Mouse (Mus musculus) naive thymus-derived CD4-positive, alpha-beta T cell, adult 2 months (primary cell): ENCODE results near the gene C3ar1.

ENCODE experiments used
- DNase-seq: peaks from one replicate; pipeline ENCODE4 v3.0.0-alpha.2; 2011; ENCODE audit warnings: low read depth

C3ar1 gene

GRCm38 (mm10) chr6:122825923-122826742 is 29.8 kb downstream of the C3ar1 start:
- DNase-seq: peak; percentile 74

DNA sequence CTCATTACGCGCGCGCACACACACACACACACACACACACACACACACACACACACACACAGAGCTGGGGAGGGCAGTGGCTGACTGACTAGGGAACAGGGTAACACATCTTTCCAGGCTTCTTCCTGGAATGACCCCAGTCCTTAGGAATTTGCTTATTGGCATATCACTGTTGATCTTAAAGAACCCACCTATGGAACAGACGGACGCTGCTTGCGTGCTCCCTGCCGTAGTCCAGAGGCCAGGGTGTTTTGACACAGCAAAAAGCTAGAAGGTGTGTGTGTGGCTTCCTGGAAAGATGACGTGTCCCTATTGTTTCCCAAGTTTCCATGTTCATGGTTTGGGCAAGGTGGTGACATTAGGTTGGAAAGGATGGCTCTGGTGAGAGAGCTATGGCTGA is 30.8 kb downstream of the C3ar1 start:
- DNase-seq: no peak

DNA sequence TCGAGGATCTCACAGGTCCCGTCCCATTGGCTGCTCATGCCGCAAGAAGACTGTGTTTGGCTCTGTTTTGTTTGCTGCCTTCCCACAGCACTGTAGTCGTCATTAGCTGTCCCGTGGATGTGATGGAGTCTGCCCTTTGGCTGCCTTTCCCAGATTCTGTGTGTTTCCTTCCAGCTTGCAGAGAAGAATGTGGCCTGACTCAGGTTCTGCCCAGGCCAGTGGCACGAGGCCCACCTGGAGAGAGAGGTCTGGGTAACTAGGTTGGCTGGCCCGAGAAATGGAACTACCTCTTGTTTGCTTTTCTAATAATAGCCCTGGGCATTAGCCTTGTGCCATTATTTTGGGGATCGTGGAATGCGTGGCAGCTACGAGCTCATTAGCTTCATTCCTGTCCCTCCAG is 31.9 kb downstream of the C3ar1 start:
- no peak for DNase-seq

- no peak for DNase-seq
Measured at GRCm38 (mm10) chr6:122821822-122822221, 34.1 kb downstream of the C3ar1 start.

DNA sequence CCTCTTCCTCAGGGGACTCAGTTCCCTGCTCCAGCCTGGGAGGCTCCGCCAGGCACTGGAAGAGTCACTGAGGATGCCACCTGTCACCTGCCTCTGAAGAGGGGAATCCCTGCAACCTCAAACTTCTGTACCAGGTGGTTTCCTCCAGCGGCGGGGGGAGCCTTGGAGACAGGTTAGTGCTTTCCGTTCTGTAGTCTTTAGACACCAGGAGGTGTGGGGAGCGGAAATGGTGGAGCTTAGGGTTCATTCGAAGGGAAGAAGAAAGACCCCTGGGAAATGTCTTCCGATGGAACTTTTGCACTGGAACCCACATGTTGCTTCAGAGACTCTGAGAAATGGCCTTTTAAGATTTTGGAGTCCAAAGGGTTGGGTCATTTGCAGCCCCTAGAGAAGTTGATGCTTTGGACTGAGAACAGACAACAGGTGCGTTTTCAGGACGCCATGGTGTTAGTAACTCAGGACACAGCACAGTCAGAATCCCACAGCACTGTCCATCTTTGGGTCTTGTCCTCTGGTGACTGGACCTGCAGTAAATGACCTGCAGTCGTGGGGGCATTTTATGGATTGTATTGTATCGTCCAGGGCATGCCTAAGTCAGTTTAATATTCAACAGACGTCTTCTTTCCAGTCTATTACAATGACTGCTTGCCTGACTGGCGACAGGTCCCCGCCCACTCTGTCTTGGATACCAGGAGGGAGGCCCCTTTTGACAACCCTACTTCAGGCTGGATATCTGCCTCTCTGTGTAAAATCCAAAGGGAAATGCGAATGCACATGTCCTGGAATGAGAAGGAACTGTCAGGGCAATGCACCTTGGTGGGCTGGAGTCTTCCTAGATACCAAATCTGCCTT is 34.9 kb downstream of the C3ar1 start:
- DNase-seq: peak; percentile 85

DNA sequence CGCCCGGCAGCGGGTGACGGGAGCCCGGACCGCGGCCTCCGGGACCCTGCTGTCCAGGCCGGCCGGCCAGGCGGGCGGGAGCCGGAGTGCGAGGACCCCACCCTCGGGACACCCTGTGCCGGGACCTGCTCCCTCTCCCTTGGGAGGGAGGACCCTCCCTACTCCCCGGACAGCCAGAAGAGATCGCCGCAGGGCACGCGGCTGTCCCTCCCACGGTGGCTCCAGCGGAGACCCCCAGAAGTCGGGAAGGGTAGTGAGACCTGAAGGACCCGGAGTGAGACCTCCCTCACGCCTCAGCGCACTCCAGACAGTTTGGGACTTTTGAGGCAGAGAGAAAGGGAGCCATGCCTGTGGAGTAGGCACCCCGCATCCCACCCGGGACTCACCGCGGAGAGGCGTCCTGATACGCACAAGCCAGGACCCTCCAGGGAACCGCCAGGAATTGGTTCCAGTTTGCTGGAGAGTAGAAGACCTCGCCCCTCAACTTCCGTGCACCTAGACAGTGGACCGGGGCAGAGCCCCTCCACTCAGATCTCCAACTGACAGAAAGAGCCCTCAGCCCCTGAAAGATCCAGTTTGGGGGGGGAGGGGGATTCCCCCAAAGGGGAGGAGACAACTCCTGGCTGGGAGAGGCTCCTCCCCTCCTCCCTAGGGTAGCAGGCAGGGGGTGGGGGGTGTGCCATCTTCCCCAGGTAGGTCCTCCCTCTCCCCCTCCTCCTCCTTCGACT is 35.7 kb downstream of the C3ar1 start:
- DNase-seq: no peak

- peak; percentile 78 for DNase-seq
Measured at GRCm38 (mm10) chr6:122819306-122820070, 36.5 kb downstream of the C3ar1 start, which contains the start of gene Foxj2. Foxj2 (plus strand) TSS chr6:122819914.

- no peak for DNase-seq
Measured at GRCm38 (mm10) chr6:122813640-122814039, 42.3 kb downstream of the C3ar1 start.

DNA sequence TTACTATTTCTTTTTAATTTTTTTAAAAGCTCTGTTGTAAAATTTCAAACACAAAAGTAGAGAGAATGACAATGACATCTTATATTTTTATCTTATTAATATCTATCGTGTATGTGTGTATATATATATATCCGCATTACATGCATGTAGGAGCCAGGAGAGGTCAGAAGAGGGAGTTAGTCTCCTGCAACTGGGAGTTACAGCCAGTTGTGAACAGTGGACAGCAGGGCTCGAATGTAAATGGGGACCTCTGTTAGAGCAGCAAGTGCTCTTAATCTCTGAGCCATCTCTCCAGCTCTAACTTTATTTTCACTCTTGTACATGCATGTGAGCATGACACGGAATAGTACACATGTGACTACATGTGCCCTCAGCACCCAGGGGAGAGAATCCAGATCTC is 43.2 kb downstream of the C3ar1 start:
- DNase-seq: no peak

- peak; percentile 87 for DNase-seq
Measured at GRCm38 (mm10) chr6:122811771-122812600, 44.0 kb downstream of the C3ar1 start.

GRCm38 (mm10) chr6:122811280-122811652 is 44.7 kb downstream of the C3ar1 start:
- DNase-seq: peak; percentile 95

DNA sequence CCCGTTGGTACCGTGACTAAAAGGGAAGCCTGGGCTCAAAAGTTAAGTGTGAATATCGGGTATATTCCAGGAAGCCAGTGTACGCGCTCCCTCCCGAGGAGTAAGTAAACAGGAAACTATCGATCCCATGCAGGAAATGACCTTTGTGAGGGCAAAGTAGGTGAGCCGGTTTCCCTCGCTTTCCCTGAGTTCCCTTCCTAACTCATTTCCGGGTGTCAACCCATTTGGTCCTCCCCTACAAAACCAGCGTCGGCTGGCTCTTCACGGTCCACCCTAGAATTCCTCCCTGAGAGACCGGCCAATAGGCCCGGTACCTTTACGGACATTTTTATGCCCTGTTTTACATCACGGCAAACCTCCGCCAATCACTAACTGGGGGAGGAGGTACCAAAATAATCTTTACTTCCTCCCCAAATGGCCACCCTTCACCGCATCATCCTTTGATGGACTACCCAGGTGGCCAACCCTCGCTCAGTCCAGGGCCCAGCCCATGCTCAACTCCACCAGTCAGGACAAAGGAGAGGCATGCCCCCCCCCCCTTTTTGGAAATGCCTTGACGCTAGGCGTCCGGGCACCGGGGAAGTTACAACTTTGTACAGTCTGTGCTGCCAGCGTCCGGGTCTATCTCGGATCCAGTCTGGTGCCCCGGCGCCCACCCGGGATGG is 45.2 kb downstream of the C3ar1 start:
- DNase-seq: peak; percentile 97

DNA sequence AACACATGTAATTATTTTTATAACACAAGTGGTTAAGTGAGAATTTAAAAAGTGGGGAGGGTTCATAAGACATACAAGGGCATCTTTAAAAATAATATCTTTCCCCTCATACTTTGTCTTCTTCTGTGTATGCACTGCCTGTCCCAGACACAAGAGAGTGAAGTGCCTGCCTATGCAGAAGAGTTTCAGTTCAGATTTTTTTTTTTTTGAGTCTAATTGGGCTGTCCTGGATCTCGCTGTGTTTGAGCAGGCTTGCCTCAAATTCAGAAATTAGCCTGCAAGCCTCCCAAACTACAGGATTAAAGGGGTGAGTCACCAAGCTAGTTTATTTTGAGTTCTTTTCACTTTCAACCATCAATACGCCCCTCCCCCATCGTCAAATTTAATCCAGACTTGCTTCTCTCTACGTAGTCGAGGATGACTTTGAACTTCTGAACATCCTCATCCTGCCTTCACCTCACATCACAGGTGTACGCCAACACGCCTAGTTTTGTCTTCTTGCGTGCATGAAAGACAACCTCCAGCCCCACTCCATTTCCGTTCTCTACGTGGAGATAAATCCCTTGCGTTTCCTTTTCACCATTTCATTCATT is 45.8 kb downstream of the C3ar1 start:
- peak; percentile 94 for DNase-seq

DNA sequence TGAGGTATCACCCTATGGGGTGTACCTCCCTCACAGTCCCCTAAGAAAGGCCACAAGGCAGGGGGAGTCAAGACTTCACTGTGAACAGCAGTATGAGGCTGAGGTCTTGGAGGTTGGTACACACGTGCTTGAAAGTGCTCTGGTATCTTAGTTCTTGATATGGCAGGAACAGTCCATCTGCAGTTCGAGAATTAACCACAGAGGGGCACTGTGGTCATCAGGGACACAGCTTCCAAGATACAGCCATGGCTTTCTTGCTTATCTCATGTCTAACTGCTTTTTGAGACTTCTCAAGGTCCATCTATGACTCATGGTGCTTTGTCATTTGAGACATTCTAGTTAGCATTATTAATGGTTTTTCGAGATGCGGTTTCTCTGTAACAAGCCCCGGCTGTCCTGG is 51.5 kb downstream of the C3ar1 start:
- peak; percentile 91 for DNase-seq

DNA sequence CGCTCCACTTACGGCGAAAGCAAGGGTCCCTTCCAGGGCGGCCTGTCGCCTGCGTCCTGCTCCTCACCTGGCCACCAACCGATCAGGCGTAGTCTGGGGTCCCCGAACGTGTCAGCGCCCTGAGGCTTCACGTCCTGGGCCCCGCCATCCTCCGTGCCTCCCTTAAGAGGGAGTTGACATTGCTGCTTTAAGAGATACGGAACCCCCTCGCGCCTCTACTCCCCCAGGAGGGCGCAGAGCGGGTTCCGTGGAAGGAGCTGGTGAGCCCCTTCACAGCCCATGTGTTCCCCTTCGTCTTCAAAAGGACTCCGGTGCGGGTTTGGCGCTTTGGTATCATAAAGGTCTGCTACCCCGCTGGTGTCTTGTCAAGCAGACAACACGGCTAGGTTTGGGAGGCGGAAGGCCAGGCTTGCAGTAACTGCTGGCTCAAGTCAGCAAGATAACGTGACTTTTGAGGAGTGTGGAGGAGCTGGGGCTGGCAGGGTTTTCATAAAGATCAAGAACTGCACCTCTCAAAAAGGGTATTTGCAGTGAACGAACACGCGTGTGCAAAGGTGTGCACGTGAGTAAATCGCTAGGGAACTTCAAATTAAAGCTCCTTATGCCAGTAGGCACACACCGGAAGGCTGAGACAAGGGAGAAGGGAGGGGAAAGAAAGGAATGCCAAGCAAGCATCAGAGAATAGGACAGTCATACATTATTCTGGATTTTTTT is 54.0 kb downstream of the C3ar1 start:
- DNase-seq: peak; percentile 76

GRCm38 (mm10) chr6:122801301-122801800 is 54.6 kb downstream of the C3ar1 start, which contains the start of gene Slc2a3:
Slc2a3 (minus strand) TSS chr6:122801640.
- no peak for DNase-seq

- peak; percentile 66 for DNase-seq
Measured at GRCm38 (mm10) chr6:122800640-122801300, 55.2 kb downstream of the C3ar1 start.
